Mouse (Mus musculus) myocyte (in vitro differentiated cells): Measurements from ENCODE around the gene Gm10762.

Source experiments
- CEBPB ChIP-seq: IDR thresholded peaks from 2 replicates; pipeline ENCODE4 v1.6.1; 2011; ENCODE audit warnings: mild to moderate bottlenecking, moderate library complexity; ENCODE audit not compliant: poor library complexity, insufficient read depth, severe bottlenecking
- E2F4 ChIP-seq: IDR thresholded peaks from one replicate; pipeline ENCODE4 v1.6.1; 2011; ENCODE audit warnings: mild to moderate bottlenecking, control low read depth, moderate library complexity; ENCODE audit not compliant: insufficient read depth
- MAX ChIP-seq: IDR thresholded peaks from one replicate; pipeline ENCODE4 v1.6.1; 2011; ENCODE audit warnings: low read depth, mild to moderate bottlenecking, control low read depth
- MYOD1 ChIP-seq, 3 experiments: IDR thresholded peaks; one replicate each; pipeline ENCODE4 v1.6.1; 2011; ENCODE audit warnings: control low read depth in 2 of 3, low read depth in 2 of 3, mild to moderate bottlenecking in 2 of 3, moderate library complexity in 1 of 3; ENCODE audit not compliant: insufficient read length in 2 of 3, control insufficient read depth in 1 of 3
- MYOG ChIP-seq, 3 experiments: IDR thresholded peaks; one replicate each; pipeline ENCODE4 v1.6.1; 2011; ENCODE audit warnings: control low read depth in 2 of 3, low read depth in 2 of 3, mild to moderate bottlenecking in 2 of 3; ENCODE audit not compliant: insufficient read length in 2 of 3, control insufficient read depth in 1 of 3, insufficient read depth in 1 of 3
- POLR2A ChIP-seq: IDR thresholded peaks from one replicate; pipeline ENCODE4 v1.6.1; 2011; ENCODE audit warnings: low read depth, mild to moderate bottlenecking, control low read depth, moderate library complexity; ENCODE audit not compliant: insufficient read length
- SRF ChIP-seq: IDR thresholded peaks from one replicate; pipeline ENCODE4 v1.6.1; 2011; ENCODE audit warnings: low read depth; ENCODE audit not compliant: control insufficient read depth, insufficient read length
- TCF12 ChIP-seq: IDR thresholded peaks from one replicate; pipeline ENCODE4 v1.6.1; 2011; ENCODE audit warnings: mild to moderate bottlenecking, control low read depth; ENCODE audit not compliant: poor library complexity, insufficient read depth, severe bottlenecking
- USF1 ChIP-seq: IDR thresholded peaks from one replicate; pipeline ENCODE4 v1.6.1; 2011; ENCODE audit warnings: low read depth, mild to moderate bottlenecking, control low read depth, moderate library complexity

- TF ChIP-seq POLR2A, result no peak
- TF ChIP-seq MAX, result no peak
- TF ChIP-seq MYOG (IDR thresholded peaks at IDR 0.05; ENCODE audit: control insufficient read depth in 1 of 3, insufficient read depth in 1 of 3, insufficient read length in 2 of 3, low read depth in 2 of 3), result no peak
- TF ChIP-seq SRF, result no peak
- no peak for TF ChIP-seq E2F4
- no peak for TF ChIP-seq CEBPB
- TF ChIP-seq USF1, result no peak
- no peak for TF ChIP-seq TCF12
- TF ChIP-seq MYOD1 (IDR thresholded peaks at IDR 0.05; ENCODE audit: control insufficient read depth in 1 of 3, insufficient read length in 2 of 3, low read depth in 2 of 3), result no peak
Observed at GRCm38 (mm10) chr2:129004872-129005271, 37.3 kb upstream of the Gm10762 start.
